Mouse (Mus musculus): ENCODE data around the gene Impdh1. TPM values are rescaled to one million over a fixed set of nuclear protein-coding genes. Genes with fewer than 3 reads are reported as not detected.

The Impdh1 gene
- polyA plus RNA-seq, 1 experiment from 2014 or later = 48.4 TPM

DNA sequence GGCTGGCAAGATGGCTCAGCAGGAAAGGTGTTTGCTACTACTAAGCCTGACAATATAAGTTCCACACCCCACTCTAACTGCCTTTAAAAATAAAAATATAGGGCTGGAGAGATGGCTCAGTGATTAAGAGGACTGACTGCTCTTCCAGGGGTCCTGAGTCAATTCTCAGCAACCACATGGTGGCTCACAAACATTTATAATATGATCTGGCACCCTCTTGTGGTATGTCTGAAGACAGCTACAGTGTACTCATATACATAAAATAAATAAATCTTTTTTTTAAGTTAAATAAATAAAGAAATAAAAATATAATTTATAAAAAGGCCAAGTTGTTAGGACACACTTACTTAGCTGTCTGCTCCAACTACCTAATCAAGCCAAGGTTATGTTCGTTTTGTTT, 26.1 kb upstream of the Impdh1 start:
- no peak overlapping the region for H3K27ac ChIP-seq (ENCODE audit: low read length)
- H3K9me3 ChIP-seq (replicated peaks; ENCODE audit: control insufficient read depth, low read length) = no peaks in the 10 kb centered on the region
- 57% methylated on average over 1 of the region's 1 CpGs for WGBS
- ATAC-seq (replicated peaks; ENCODE audit: extremely low read depth, insufficient read depth, low FRiP score) = no peak
- H3K9ac ChIP-seq (ENCODE audit: low read length) = no peak overlapping the region
- H3K36me3 ChIP-seq (ENCODE audit: control insufficient read depth, insufficient read depth) = no peaks in the 10 kb centered on the region
- H3K4me1 ChIP-seq (ENCODE audit: control insufficient read depth, insufficient read depth, low read length) = no peaks in the 10 kb centered on the region
- no peak overlapping the region for H3K4me2 ChIP-seq (ENCODE audit: low read depth, low read length)
- no peaks in the 10 kb centered on the region for H3K27me3 ChIP-seq (ENCODE audit: control insufficient read depth, insufficient read depth, low read length)
- no peak overlapping the region for H3K4me3 ChIP-seq (ENCODE audit: low read length)

DNA sequence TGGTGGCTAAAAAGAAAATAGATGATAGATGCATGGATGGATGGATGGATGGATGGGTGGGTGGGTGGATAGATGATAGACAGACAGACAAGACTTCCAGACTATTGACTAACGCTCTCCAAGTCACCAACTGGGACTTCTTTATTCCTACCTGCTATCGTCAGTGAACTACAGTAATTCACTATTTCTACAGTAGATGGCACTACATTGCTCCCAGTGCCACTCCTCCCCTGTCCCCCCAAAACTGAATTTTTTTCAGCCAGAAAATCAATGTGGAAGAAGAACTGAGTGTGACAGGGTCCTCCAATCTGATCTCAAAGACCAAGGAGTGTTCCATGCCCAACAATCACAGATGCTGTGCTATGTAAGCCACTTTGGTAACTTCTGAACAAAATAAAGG, 25.5 kb upstream of the Impdh1 start:
- no peak for ATAC-seq (replicated peaks; ENCODE audit: extremely low read depth, insufficient read depth, low FRiP score)
- WGBS = 44% methylated on average over 2 of the region's 2 CpGs
- Histone ChIP-seq H3K9ac (ENCODE audit: low read length) (no peak overlapping the region), H3K27me3 (ENCODE audit: control insufficient read depth, insufficient read depth, low read length) (no peaks in the 10 kb centered on the region), H3K4me3 (ENCODE audit: low read length) (no peak overlapping the region), H3K36me3 (ENCODE audit: control insufficient read depth, insufficient read depth) (no peaks in the 10 kb centered on the region), H3K4me1 (ENCODE audit: control insufficient read depth, insufficient read depth, low read length) (no peaks in the 10 kb centered on the region), H3K4me2 (ENCODE audit: low read depth, low read length) (no peak overlapping the region), H3K27ac (ENCODE audit: low read length) (no peak overlapping the region), H3K9me3 (replicated peaks; ENCODE audit: control insufficient read depth, low read length) (no peaks in the 10 kb centered on the region)

DNA sequence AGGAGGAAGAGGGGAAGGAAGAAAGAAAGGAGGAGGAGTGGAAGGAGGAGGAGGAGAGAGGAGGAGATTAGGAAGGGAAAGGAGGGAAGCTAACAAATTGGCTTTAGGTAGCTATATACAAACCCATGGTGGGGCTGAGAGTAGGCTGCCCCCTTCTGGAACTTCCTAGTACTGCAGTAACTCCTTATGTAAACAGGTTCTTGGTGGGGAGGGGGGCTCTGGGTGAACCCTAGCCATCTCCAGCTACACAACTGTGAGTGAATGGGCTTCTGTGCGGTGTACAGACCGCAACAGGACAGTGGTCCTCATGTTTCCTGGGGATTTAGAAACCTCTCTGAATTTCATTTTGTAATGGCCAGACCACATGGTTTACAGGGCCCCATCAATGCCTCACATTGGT, 24.6 kb upstream of the Impdh1 start:
- H3K9me3 ChIP-seq (replicated peaks; ENCODE audit: control insufficient read depth, low read length) = no peaks in the 10 kb centered on the region
- H3K9ac ChIP-seq (ENCODE audit: low read length) = no peak overlapping the region
- no peaks in the 10 kb centered on the region for H3K27me3 ChIP-seq (ENCODE audit: control insufficient read depth, insufficient read depth, low read length)
- ATAC-seq (replicated peaks; ENCODE audit: extremely low read depth, insufficient read depth, low FRiP score) = no peak
- no peaks in the 10 kb centered on the region for H3K36me3 ChIP-seq (ENCODE audit: control insufficient read depth, insufficient read depth)
- no peak overlapping the region for H3K27ac ChIP-seq (ENCODE audit: low read length)
- no peak overlapping the region for H3K4me3 ChIP-seq (ENCODE audit: low read length)
- 30% methylated on average over 2 of the region's 2 CpGs for WGBS
- no peaks in the 10 kb centered on the region for H3K4me1 ChIP-seq (ENCODE audit: control insufficient read depth, insufficient read depth, low read length)
- H3K4me2 ChIP-seq (ENCODE audit: low read depth, low read length) = no peak overlapping the region

DNA sequence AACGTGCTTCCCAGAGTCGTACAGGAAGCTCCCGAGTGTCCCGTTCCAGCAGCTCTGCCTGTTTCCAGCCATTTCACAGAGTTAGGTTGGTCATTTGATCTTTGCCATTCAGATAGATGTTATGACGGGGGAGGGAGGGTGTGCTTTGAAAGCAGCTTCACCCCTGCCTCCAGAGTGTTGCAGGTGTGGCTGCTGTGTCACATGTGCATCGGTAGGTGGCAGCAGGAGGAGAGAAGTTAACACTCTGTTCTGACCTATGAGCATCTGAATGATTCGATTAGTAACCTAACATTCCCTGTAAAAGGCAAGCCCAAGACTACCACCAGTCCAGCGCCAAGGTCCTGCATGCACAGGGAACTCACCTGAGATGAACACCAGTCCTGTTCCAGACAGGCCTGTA, 18.1 kb upstream of the Impdh1 start:
- H3K9ac ChIP-seq (ENCODE audit: low read length) = no peak overlapping the region
- H3K27ac ChIP-seq (ENCODE audit: low read length) = no peak overlapping the region
- H3K4me2 ChIP-seq (ENCODE audit: low read depth, low read length) = no peak overlapping the region
- H3K4me1 ChIP-seq (ENCODE audit: control insufficient read depth, insufficient read depth, low read length) = no peaks in the 10 kb centered on the region; the same call in 1 of the 2 replicates
- no peak for ATAC-seq (replicated peaks; ENCODE audit: extremely low read depth, insufficient read depth, low FRiP score)
- WGBS = 41% methylated on average over 8 of the region's 8 CpGs
- no peaks in the 10 kb centered on the region for H3K27me3 ChIP-seq (ENCODE audit: control insufficient read depth, insufficient read depth, low read length)
- H3K4me3 ChIP-seq (ENCODE audit: low read length) = no peak overlapping the region
- H3K36me3 ChIP-seq (ENCODE audit: control insufficient read depth, insufficient read depth) = no peaks in the 10 kb centered on the region
- H3K9me3 ChIP-seq (replicated peaks; ENCODE audit: control insufficient read depth, low read length) = no peaks in the 10 kb centered on the region

DNA sequence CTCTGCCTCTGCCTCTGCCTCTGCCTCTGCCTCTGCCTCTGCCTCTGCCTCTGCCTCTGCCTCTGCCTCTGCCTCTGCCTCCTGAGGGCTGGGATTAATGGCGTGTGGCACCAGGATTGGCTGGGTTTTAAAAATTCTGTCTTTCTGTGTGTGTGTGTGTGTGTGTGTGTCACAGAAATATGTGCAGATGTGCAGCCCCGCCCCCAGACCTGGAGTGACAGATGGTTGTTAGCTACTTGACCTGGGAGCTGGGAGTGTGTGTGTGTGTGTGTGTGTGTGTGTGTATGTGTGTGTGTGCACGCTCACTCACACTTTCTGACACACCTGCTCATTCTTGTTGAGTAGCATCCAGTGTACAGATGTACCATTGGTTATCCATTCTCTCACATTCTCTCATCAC, 17.5 kb upstream of the Impdh1 start:
- Histone ChIP-seq H3K27ac (ENCODE audit: low read length) (no peak overlapping the region), H3K36me3 (ENCODE audit: control insufficient read depth, insufficient read depth) (no peaks in the 10 kb centered on the region), H3K9ac (ENCODE audit: low read length) (no peak overlapping the region), H3K27me3 (ENCODE audit: control insufficient read depth, insufficient read depth, low read length) (no peaks in the 10 kb centered on the region), H3K4me1 (ENCODE audit: control insufficient read depth, insufficient read depth, low read length) (no peaks in the 10 kb centered on the region; the same call in 1 of the 2 replicates), H3K4me2 (ENCODE audit: low read depth, low read length) (no peak overlapping the region), H3K9me3 (replicated peaks; ENCODE audit: control insufficient read depth, low read length) (no peaks in the 10 kb centered on the region), H3K4me3 (ENCODE audit: low read length) (no peak overlapping the region)
- no peak for ATAC-seq (replicated peaks; ENCODE audit: extremely low read depth, insufficient read depth, low FRiP score)
- WGBS = 59% methylated on average over 3 of the region's 3 CpGs

DNA sequence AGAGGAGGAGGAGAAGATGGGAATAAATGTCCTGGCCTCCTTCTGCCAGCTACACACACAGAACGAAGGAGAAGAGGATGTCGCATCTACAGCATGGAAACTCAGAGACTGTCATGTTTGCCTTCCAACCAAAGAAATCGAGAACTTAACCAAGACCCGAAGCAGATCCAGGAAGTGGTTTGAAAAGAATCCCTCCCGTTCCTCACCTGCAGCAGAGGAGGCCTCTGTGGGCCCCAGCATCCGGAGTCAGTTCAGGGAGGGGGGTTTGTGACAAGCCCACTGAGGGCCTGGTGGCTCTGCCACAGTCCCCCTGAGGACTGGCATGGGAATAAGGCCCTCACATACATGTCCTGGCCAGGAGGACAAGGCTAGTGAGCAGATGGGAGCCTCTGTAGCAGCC, 16.2 kb upstream of the Impdh1 start:
- ATAC-seq (replicated peaks; ENCODE audit: extremely low read depth, insufficient read depth, low FRiP score) = no peak
- no peaks in the 10 kb centered on the region for H3K27me3 ChIP-seq (ENCODE audit: control insufficient read depth, insufficient read depth, low read length)
- H3K4me2 ChIP-seq (ENCODE audit: low read depth, low read length) = no peak overlapping the region
- WGBS = 72% methylated on average over 6 of the region's 6 CpGs
- no peaks in the 10 kb centered on the region for H3K36me3 ChIP-seq (ENCODE audit: control insufficient read depth, insufficient read depth)
- peak overlapping the region; percentile 4; the same call in 1 of the 2 replicates for H3K27ac ChIP-seq (ENCODE audit: low read length)
- H3K4me1 ChIP-seq (ENCODE audit: control insufficient read depth, insufficient read depth, low read length) = no peaks in the 10 kb centered on the region; the same call in 1 of the 2 replicates
- peak overlapping the region; percentile 4; the same call in 1 of the 2 replicates for H3K9ac ChIP-seq (ENCODE audit: low read length)
- H3K9me3 ChIP-seq (replicated peaks; ENCODE audit: control insufficient read depth, low read length) = no peaks in the 10 kb centered on the region
- no peak overlapping the region for H3K4me3 ChIP-seq (ENCODE audit: low read length)

DNA sequence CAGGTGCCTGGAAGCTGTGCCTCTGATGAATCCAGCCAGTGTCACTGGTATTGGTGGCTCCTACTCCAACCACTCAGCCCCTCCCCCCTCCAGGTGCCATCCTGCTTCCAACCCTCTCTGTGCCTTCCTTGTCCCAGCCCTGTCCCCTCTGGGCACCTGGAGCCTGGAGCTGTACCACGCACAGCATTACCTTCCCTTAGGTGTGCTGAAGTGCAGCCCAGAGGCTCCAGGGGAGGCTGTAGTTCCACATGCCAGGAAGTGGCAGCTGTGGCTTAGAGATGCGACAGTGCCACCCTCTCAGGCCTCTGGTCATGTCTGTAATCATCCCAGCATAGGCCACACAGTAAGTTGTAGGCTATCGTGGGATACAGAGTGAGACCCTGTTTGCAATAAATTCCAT, 15.6 kb upstream of the Impdh1 start:
- WGBS = 69% methylated on average over 3 of the region's 3 CpGs
- Histone ChIP-seq H3K27ac (ENCODE audit: low read length) (peak overlapping the region; percentile 66; the same call in 1 of the 2 replicates), H3K9me3 (replicated peaks; ENCODE audit: control insufficient read depth, low read length) (no peaks in the 10 kb centered on the region), H3K9ac (ENCODE audit: low read length) (no peak overlapping the region), H3K27me3 (ENCODE audit: control insufficient read depth, insufficient read depth, low read length) (no peaks in the 10 kb centered on the region), H3K36me3 (ENCODE audit: control insufficient read depth, insufficient read depth) (no peaks in the 10 kb centered on the region), H3K4me2 (ENCODE audit: low read depth, low read length) (no peak overlapping the region), H3K4me3 (ENCODE audit: low read length) (no peak overlapping the region), H3K4me1 (ENCODE audit: control insufficient read depth, insufficient read depth, low read length) (no peaks in the 10 kb centered on the region; the same call in 1 of the 2 replicates)
- no peak for ATAC-seq (replicated peaks; ENCODE audit: extremely low read depth, insufficient read depth, low FRiP score)

DNA sequence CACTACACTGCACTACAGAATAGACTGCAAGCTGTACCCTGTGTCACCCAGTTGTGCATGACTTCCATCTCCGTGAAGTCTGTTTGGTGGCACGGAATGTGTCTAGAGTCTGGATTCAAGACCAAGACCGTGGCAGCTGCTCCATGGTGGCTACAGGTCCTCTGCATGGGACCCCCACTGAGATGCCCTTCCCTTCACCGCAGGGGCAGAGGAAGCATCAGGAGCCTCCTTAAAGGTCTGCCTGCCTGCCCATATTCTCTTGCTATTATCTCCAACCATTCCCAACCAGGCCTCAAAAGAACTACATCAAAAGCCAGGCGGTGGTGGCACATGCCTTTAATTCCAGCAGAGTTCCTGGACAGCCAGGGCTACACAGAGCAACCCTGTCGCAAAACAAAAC, 14.2 kb upstream of the Impdh1 start:
- H3K4me3 ChIP-seq (ENCODE audit: low read length) = no peak overlapping the region
- H3K36me3 ChIP-seq (ENCODE audit: control insufficient read depth, insufficient read depth) = no peaks in the 10 kb centered on the region
- no peak for ATAC-seq (replicated peaks; ENCODE audit: extremely low read depth, insufficient read depth, low FRiP score)
- H3K27me3 ChIP-seq (ENCODE audit: control insufficient read depth, insufficient read depth, low read length) = no peaks in the 10 kb centered on the region
- H3K9ac ChIP-seq (ENCODE audit: low read length) = no peak overlapping the region
- no peaks in the 10 kb centered on the region; the same call in 1 of the 2 replicates for H3K4me1 ChIP-seq (ENCODE audit: control insufficient read depth, insufficient read depth, low read length)
- H3K27ac ChIP-seq (ENCODE audit: low read length) = no peak overlapping the region
- 57% methylated on average over 6 of the region's 6 CpGs for WGBS
- no peaks in the 10 kb centered on the region for H3K9me3 ChIP-seq (replicated peaks; ENCODE audit: control insufficient read depth, low read length)
- no peak overlapping the region for H3K4me2 ChIP-seq (ENCODE audit: low read depth, low read length)

DNA sequence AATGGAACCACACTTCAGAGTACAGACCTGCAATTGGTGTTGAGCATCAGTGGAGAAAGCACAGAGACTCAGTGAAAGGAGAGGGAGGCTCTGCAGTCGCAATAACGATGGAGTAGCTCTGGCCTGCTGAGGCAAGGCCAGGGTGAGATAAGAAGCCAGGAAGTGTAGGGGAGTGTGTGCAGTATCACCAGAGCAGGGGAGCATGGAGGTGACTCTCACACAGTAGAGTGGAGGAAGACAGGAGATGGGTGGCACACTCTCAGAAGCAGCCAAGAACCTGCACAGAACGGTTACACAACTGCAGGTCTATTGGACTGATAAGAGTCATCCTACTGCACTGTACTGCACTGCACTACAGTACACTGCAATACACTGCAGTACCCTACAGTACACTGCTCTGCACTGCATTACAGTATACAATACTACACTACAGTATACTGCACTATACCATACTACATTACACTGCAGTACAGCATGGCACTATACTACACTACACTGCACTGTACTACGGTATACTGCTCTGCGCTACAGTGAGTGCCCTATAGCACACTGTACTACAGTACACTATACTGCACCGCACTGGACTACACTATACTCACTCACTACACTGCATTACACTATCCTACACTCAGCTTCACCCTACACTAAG, 13.2 kb upstream of the Impdh1 start:
- ATAC-seq (replicated peaks; ENCODE audit: extremely low read depth, insufficient read depth, low FRiP score) = no peak
- WGBS = 58% methylated on average over 6 of the region's 6 CpGs

More for the DNA sequence above, 13.2 kb upstream of the Impdh1 start:
- Histone ChIP-seq H3K9ac (ENCODE audit: low read length) (no peak overlapping the region), H3K4me3 (ENCODE audit: low read length) (no peak overlapping the region), H3K27me3 (ENCODE audit: control insufficient read depth, insufficient read depth, low read length) (no peaks in the 10 kb centered on the region), H3K9me3 (replicated peaks; ENCODE audit: control insufficient read depth, low read length) (no peaks in the 10 kb centered on the region), H3K4me1 (ENCODE audit: control insufficient read depth, insufficient read depth, low read length) (no peaks in the 10 kb centered on the region; the same call in 1 of the 2 replicates), H3K4me2 (ENCODE audit: low read depth, low read length) (no peak overlapping the region), H3K27ac (ENCODE audit: low read length) (no peak overlapping the region), H3K36me3 (ENCODE audit: control insufficient read depth, insufficient read depth) (no peaks in the 10 kb centered on the region)

Measured in heart, embryonic 16.5 days (tissue).